Mouse (Mus musculus): ENCODE measurements around the gene Ube2e2. TPM values are rescaled to one million over a fixed set of nuclear protein-coding genes. Genes with fewer than 3 reads are reported as not detected.
"Not testable (repeated sequence)": the region's sequence is repeated elsewhere in the genome, so short reads cannot be mapped to it uniquely, and the experiment has no call there.

Gene Ube2e2
- polyA plus RNA-seq, 1 experiment, result 116 TPM

DNA sequence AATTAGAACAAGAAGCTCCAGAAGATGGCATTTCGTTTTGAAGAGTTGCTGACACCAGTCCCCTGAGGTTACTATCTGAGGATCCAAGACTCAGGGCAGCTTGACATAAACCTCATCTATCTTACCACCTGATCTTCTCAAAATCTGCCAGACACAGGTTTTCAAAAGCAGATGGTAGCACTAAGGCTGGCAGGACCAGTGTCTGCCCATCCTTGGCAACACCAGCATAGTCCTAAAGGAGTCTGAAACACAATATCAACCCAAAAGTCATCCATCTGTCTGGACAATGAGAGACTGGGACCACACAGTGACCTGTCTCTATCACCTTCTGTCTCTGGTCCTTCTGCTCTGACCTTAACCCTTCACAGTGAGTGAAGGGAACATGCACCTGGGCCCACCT, 138.7 kb downstream of the Ube2e2 start:
- TF ChIP-seq CTCF (IDR thresholded peaks at IDR 0.05; ENCODE audit: insufficient read depth, low read length) (no peak), POLR2A (IDR thresholded peaks at IDR 0.05; ENCODE audit: borderline replicate concordance, extremely low read depth, low read depth, low read length) (no peak)
- no peaks in the 10 kb centered on the region for H3K4me1 ChIP-seq (ENCODE audit: control insufficient read depth, insufficient read depth, low read length)
- no peak for DNase-seq
- H3K4me3 ChIP-seq (replicated peaks; ENCODE audit: extremely low read depth, low read depth, low read length), result no peak overlapping the region
- 70% methylated on average over 1 of the region's 1 CpGs for WGBS

DNA sequence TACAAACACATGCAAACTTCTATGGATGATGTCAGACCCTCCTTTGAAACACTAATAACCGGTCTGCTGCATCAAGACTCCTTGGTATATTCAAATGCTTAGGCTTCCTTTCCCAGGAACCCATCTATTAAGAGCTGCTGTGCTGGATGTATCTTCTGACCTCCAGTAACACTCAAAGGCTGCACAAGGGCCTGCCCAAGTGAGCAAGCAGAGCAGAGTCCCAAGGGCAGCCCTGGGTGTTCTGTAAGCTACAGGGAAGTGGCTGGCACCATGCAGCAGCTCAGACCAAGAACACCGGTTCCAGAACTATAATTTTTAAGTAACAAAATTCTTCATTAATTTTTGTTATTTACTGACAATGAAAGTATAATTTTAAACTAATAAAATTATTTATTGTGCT, 139.5 kb downstream of the Ube2e2 start:
- H3K4me3 ChIP-seq (replicated peaks; ENCODE audit: extremely low read depth, low read depth, low read length), result no peak overlapping the region
- no peaks in the 10 kb centered on the region for H3K4me1 ChIP-seq (ENCODE audit: control insufficient read depth, insufficient read depth, low read length)
- TF ChIP-seq POLR2A (IDR thresholded peaks at IDR 0.05; ENCODE audit: borderline replicate concordance, extremely low read depth, low read depth, low read length) (no peak), CTCF (IDR thresholded peaks at IDR 0.05; ENCODE audit: insufficient read depth, low read length) (no peak)
- WGBS, result 82% methylated on average over 2 of the region's 2 CpGs
- no peak for DNase-seq

DNA sequence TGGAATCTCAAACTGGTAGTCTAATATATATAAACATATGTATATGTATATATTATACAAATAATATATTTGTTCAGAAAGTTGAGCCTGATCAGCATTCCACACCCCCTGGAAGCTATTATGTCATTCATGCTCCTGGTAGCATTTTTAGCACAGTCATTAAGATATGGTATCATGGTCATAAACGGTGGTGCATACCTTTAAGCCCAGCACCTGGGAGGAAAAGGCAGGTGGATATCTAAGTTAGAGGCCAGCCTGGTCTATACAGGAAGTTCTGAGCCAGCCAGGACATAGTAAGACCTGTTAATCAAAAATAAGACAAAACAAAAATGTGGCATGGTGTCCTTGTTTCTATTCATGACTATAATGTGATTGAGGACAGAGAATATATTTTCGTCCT, 140.1 kb downstream of the Ube2e2 start:
- DNase-seq, result no peak
- no peaks in the 10 kb centered on the region for H3K4me1 ChIP-seq (ENCODE audit: control insufficient read depth, insufficient read depth, low read length)
- no peak for TF ChIP-seq POLR2A (IDR thresholded peaks at IDR 0.05; ENCODE audit: borderline replicate concordance, extremely low read depth, low read depth, low read length)
- TF ChIP-seq CTCF (IDR thresholded peaks at IDR 0.05; ENCODE audit: insufficient read depth, low read length), result no peak
- 82% methylated on average over 2 of the region's 2 CpGs for WGBS
- no peak overlapping the region for H3K4me3 ChIP-seq (replicated peaks; ENCODE audit: extremely low read depth, low read depth, low read length)

DNA sequence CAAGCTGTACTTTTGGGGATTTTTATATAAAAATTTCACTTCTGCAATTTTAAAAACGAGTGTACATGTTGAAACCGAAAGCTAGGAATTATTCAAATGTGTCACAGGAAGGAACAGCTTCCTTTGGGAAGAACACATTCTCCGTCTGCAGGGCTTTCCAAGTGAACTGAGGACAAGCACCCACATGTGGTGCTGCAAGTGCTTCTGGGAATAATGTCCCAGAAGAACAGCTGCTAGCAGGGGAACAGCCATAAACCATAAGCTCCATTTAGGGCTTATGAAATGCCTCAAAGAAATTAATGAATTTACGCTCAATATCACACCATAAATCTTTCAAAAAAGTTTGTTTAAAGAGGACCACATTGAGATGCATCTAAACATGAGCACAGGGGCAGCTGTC, 162.9 kb downstream of the Ube2e2 start:
- no peak for DNase-seq
- no peak overlapping the region for H3K4me3 ChIP-seq (replicated peaks; ENCODE audit: extremely low read depth, low read depth, low read length)
- TF ChIP-seq CTCF (IDR thresholded peaks at IDR 0.05; ENCODE audit: insufficient read depth, low read length), result no peak
- no peak for TF ChIP-seq POLR2A (IDR thresholded peaks at IDR 0.05; ENCODE audit: borderline replicate concordance, extremely low read depth, low read depth, low read length)
- H3K4me1 ChIP-seq (ENCODE audit: control insufficient read depth, insufficient read depth, low read length), result peaks cover 3% of the 10 kb centered on the region; the same call in 1 of the 2 replicates
- WGBS, result 40% methylated on average over 4 of the region's 4 CpGs

DNA sequence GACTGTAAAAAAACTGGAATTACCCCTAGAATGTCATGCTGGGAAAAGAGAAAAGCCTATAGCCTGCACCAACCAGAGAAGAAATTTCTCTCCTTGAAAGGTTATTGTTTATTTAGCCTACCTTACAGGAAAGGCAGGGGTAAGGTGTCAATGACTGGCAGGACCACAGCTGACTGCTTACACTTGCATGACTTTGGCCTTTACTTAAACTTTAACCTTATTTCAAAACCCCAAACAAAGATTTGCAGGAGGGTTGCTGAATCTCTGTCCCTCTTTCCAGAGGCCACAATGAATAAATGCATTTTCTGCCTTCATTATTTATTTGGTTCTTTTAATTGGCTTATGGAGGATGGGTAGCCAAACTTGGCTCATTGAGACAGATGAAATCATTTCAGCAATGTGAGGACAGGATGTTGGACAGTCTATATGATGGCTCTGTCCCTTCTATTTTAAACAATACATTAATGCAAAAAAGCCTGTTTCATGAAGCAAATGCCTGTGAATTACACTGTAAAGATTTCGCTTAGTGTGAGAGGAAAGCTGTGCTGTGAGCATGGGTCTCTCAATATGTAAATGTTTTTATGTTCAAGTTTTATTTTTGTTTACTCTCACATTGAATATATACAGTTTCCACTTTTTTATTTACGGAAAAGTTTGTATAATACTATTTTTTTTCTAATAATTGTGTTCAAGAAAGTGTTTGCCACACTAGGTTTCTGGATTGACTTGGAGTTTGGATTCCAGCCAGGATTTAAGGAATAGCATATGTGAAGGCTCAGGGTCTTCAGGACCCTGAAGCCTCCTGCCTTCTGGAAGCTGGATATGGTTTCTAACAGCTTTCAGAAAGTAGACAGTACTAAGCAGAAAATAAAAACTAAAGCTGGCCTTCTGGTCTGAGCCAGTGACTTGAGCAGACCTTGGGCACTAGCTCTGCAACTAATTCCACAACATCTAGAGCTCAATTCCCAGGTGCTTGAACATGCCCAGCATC, 173.2 kb downstream of the Ube2e2 start:
- Histone ChIP-seq H3K4me3 (replicated peaks; ENCODE audit: extremely low read depth, low read depth, low read length) (no peak overlapping the region), H3K4me1 (ENCODE audit: control insufficient read depth, insufficient read depth, low read length) (no peaks in the 10 kb centered on the region)
- TF ChIP-seq POLR2A (IDR thresholded peaks at IDR 0.05; ENCODE audit: borderline replicate concordance, extremely low read depth, low read depth, low read length), result no peak
- no peak for DNase-seq
- WGBS, result 91% methylated on average over 2 of the region's 2 CpGs

DNA sequence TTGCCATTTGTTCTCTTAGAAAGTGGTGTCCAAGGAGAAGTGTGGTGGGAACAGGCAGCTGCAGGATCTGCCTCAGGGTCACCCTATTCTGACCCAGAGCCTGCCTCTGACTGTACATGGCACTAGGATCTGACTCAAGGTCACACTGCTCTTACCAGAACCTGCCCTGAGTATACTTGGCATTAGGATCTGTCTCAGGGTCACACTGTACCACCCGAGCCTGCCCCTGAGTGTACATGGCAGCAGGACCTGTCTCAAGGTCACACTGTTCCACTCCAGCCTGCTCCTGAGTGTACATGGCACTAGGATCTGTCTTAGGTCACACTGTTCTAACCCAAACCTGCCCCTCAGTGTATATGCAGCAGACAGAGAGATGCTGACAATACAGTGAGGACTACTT, 177.1 kb downstream of the Ube2e2 start:
- Histone ChIP-seq H3K4me1 (ENCODE audit: control insufficient read depth, insufficient read depth, low read length) (no peaks in the 10 kb centered on the region), H3K4me3 (replicated peaks; ENCODE audit: extremely low read depth, low read depth, low read length) (no peak overlapping the region)
- TF ChIP-seq CTCF (IDR thresholded peaks at IDR 0.05; ENCODE audit: insufficient read depth, low read length) (no peak), POLR2A (IDR thresholded peaks at IDR 0.05; ENCODE audit: borderline replicate concordance, extremely low read depth, low read depth, low read length) (no peak)
- DNase-seq, result no peak
- WGBS, result 75% methylated on average over 1 of the region's 1 CpGs

DNA sequence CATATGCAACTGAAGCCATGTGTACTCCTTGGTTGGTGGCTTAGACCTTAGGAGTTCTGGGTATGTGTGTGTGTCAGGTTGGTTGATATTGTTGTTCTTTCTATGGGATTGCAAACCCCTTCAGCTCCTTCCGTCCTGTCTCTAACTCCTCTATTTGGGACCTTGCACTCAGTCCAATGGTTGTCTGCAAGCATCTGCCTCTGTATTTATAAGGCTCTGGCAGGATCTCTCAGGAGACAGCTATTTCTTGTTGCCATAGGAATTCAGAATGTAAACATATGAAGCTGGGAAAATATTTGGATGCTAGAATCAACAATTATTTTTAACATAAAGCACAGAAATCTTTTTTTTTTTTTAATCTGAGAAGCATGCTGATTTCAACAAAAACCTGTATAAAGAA, 178.5 kb downstream of the Ube2e2 start:
- Histone ChIP-seq H3K4me3 (replicated peaks; ENCODE audit: extremely low read depth, low read depth, low read length) (no peak overlapping the region), H3K4me1 (ENCODE audit: control insufficient read depth, insufficient read depth, low read length) (no peaks in the 10 kb centered on the region)
- TF ChIP-seq POLR2A (IDR thresholded peaks at IDR 0.05; ENCODE audit: borderline replicate concordance, extremely low read depth, low read depth, low read length) (no peak), CTCF (IDR thresholded peaks at IDR 0.05; ENCODE audit: insufficient read depth, low read length) (no peak)
- WGBS, result 76% methylated on average over 1 of the region's 1 CpGs
- DNase-seq, result no peak

DNA sequence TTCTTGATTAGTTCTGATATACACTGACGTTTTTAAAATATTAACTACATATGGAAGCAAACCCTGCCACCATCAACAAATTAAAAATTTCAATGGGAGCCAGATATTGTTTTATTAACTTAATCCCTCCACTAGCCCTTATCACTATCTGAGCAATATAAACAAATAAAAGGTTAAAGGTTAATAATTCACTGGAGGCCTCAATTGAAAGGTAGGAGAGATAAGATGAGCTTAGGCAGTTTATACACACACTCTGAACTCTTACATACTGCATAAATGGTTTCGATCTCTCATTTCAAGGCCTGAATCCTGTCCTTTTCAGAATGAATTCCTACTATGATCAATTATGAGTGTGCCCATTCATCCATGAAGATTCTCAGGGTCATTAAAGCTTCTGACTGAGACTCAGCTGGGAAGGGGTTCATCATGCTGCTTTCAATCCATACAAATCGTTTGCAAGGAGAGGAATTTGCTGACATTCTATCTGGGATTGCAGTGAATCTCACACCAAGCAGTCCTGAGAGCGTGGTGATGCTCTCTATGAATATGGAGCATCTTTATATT, 196.3 kb downstream of the Ube2e2 start:
- TF ChIP-seq CTCF (IDR thresholded peaks at IDR 0.05; ENCODE audit: insufficient read depth, low read length) (no peak), POLR2A (IDR thresholded peaks at IDR 0.05; ENCODE audit: borderline replicate concordance, extremely low read depth, low read depth, low read length) (no peak)
- Histone ChIP-seq H3K4me1 (ENCODE audit: control insufficient read depth, insufficient read depth, low read length) (no peaks in the 10 kb centered on the region), H3K4me3 (replicated peaks; ENCODE audit: extremely low read depth, low read depth, low read length) (no peak overlapping the region)
- no peak for DNase-seq
- 80% methylated on average over 4 of the region's 4 CpGs for WGBS

DNA sequence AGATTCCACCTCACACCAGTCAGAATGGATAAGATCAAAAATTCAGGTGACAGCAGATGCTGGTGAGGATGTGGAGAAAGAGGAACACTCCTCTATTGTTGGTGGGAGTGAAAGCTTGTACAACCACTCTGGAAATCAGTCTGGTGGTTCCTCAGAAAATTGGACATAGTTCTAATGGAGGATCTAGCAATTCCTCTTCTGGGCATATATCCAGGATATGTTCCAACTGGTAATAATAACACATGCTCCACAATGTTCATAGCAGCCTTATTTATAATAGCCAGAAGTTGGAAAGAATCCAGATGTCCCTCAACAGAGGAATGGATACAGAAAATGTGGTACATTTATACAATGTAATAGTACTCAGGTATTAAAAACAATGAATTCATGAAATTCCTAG, 197.6 kb downstream of the Ube2e2 start:
- not testable (repeated sequence) for DNase-seq; H3K4me1 ChIP-seq (ENCODE audit: control insufficient read depth, insufficient read depth, low read length); H3K4me3 ChIP-seq (replicated peaks; ENCODE audit: extremely low read depth, low read depth, low read length)
